Comparison of ENCODE assay signal across 10 mouse cellular contexts in the genomic region with DNA sequence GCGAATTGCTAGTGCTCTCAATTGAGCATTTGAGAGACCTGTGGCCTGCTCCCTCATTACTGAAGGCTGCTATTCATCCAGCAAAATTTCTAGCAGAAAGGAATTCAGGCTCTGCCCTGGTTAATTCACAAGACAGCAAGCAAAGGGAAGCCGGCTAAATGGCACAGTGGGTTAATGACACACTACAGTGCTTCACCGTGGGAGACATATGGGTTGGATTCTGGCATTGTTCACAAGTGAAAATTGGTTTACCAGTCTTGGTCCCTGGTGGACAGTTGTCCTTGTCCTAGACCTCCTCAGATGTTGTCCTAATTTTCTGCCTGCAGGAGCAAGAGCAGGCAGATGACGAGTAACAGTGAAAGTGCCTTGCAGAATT.
DNase-seq lines count a peak whose midpoint lies in the region; ATAC-seq lines count a peak whose summit lies in the region.
"Had no signal": no experiment of that assay in that cellular context is flagged by ENCODE, and none has a peak within 500 bp of the region (broad histone marks: within the 10 kb centered on the region; RNA-seq: fewer than 3 reads in every experiment).

No protein-coding gene starts in this region.

- peak; percentile 1 to 12 for DNase-seq in layer of hippocampus, postnatal 14 days (ENCODE audit: low spot score in 2 of 2)
- DNase-seq in layer of hippocampus, adult 9-11 months = no peak
- peak; percentile 69 for DNase-seq in forebrain, embryonic 10.5 days (ENCODE audit: extremely low spot score, low spot score)
- DNase-seq in mesoderm, embryonic 11.5 days (ENCODE audit: low read depth, low spot score) = peak; percentile 48
- DNase-seq in retina, postnatal 1 day = peak; percentile 96
- DNase-seq in adrenal gland, postnatal 10 days = no peak
- no peak for DNase-seq in lung, postnatal 25 days (ENCODE audit: low spot score)
- DNase-seq: heart, postnatal 4 days had no signal

- H3K4me3 ChIP-seq in forebrain, embryonic 10.5 days = no peak overlapping the region
- H3K4me3 ChIP-seq: megakaryocyte, embryonic 14.5 days had no signal

- ATAC-seq in granulocyte monocyte progenitor cell, adult 5-6 weeks (replicated peaks; ENCODE audit: poor library complexity, severe bottlenecking) = no peak

- no peaks in the 10 kb centered on the region for H3K36me3 ChIP-seq in forebrain, embryonic 10.5 days (replicated peaks)

- 14% methylated on average over 4 of the region's 4 CpGs for WGBS in forebrain, embryonic 10.5 days

- H3K9me3 ChIP-seq in forebrain, embryonic 10.5 days = peaks cover 3% of the 10 kb centered on the region; the same call in 1 of the 2 replicates
- H3K9me3 ChIP-seq: megakaryocyte, embryonic 14.5 days had no signal

- peaks cover 31% of the 10 kb centered on the region for H3K4me1 ChIP-seq in forebrain, embryonic 10.5 days
- H3K4me1 ChIP-seq: megakaryocyte, embryonic 14.5 days had no signal

- H3K27me3 ChIP-seq in forebrain, embryonic 10.5 days (ENCODE audit: poor library complexity, severe bottlenecking) = no peaks in the 10 kb centered on the region
- H3K27me3 ChIP-seq: megakaryocyte, embryonic 14.5 days had no signal

- peak overlapping the region; percentile 81 for H3K27ac ChIP-seq in forebrain, embryonic 10.5 days

Comparison
In these comparisons a context has a peak if more than half of its experiments do, and no peak if none do; other contexts are left out.
1. DNase-seq: peak in layer of hippocampus, postnatal 14 days (2 of 2), forebrain, embryonic 10.5 days (single experiment), mesoderm, embryonic 11.5 days (single experiment) and retina, postnatal 1 day (single experiment); none in layer of hippocampus, adult 9-11 months (single experiment), adrenal gland, postnatal 10 days (single experiment) and lung, postnatal 25 days (single experiment).